Mouse (Mus musculus): Measurements from ENCODE around the gene Thsd4. TPM values are rescaled to one million over a fixed set of nuclear protein-coding genes. Genes with fewer than 3 reads are reported as not detected.

The Thsd4 gene
- polyA plus RNA-seq, 1 experiment from 2014 or later: 9.4 TPM

DNA sequence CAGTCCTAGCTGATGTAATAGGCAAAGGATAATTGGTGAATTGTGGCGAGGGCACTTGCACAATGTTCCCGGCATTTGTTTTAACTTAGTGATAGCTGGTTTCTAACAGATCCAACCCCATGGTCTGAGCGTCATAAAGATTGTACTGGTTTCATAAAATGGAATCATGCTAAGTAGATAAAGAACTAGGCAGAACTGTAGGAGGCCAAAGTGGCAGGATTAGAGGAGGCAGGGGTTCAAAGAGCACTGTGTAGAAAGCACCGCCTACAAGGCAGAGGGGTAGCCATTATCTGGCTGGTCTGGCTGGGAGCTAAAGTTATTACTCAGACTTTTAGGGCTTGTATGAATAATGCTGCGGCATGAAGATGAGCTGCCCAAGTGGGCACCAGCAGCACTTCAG is 185.7 kb downstream of the Thsd4 start:
- Histone ChIP-seq H3K9me3 (no peaks in the 10 kb centered on the region), H3K36me3 (replicated peaks) (no peaks in the 10 kb centered on the region), H3K4me3 (replicated peaks) (no peak overlapping the region), H3K9ac (no peak overlapping the region), H3K4me1 (no peaks in the 10 kb centered on the region), H3K4me2 (no peak overlapping the region), H3K27me3 (no peaks in the 10 kb centered on the region), H3K27ac (no peak overlapping the region)
- WGBS: 84% methylated on average over 5 of the region's 5 CpGs
- ATAC-seq (ENCODE audit: low FRiP score): no peak

DNA sequence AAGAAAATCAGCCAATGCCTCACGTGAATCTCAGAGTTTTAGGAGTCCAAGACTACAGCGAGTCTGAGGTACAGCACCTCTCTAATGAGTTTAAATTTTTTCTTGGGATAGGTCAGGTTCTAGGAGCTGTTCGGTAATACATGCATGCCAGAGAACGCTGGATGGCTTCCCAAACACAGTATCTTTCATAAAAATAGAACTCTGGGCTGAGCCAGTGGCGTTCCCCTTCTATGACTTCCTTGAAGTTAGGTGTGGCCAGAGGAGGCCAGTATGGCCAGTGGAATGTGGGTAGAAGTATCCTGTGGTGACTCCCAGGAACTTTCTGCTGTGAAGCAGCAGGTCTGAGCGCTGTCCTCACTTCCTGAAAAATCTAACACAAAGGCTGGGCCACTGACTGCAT is 186.4 kb downstream of the Thsd4 start:
- H3K4me3 ChIP-seq (replicated peaks): no peak overlapping the region
- no peaks in the 10 kb centered on the region for H3K36me3 ChIP-seq (replicated peaks)
- WGBS: 92% methylated on average over 6 of the region's 6 CpGs
- no peaks in the 10 kb centered on the region for H3K4me1 ChIP-seq
- ATAC-seq (ENCODE audit: low FRiP score): no peak
- no peak overlapping the region for H3K4me2 ChIP-seq
- H3K27me3 ChIP-seq: no peaks in the 10 kb centered on the region
- no peak overlapping the region for H3K27ac ChIP-seq
- no peaks in the 10 kb centered on the region for H3K9me3 ChIP-seq
- no peak overlapping the region for H3K9ac ChIP-seq

DNA sequence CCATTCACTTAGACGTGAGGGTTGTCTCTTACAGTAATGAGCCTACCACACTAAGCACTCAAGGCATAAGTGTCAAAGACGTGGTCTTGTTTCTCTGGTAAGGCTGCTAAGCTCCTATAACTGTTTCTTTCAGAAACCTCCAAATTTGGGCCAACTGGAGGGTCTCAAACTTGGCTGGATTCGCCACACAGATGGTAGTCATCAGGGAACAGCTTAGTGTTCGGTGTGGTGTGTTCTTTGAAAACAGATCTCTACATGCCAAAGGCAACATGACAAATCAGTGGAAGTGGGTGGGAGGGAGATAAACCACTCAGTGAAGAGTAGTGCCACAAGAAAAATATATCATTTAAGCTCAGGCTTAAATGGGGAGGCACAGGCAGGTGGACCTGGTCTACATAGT is 191.9 kb downstream of the Thsd4 start:
- Histone ChIP-seq H3K27ac (no peak overlapping the region), H3K9ac (no peak overlapping the region), H3K9me3 (no peaks in the 10 kb centered on the region), H3K4me1 (no peaks in the 10 kb centered on the region), H3K4me3 (replicated peaks) (no peak overlapping the region), H3K36me3 (replicated peaks) (no peaks in the 10 kb centered on the region), H3K27me3 (no peaks in the 10 kb centered on the region), H3K4me2 (no peak overlapping the region)
- ATAC-seq (ENCODE audit: low FRiP score): no peak
- WGBS: 83% methylated on average over 4 of the region's 4 CpGs

DNA sequence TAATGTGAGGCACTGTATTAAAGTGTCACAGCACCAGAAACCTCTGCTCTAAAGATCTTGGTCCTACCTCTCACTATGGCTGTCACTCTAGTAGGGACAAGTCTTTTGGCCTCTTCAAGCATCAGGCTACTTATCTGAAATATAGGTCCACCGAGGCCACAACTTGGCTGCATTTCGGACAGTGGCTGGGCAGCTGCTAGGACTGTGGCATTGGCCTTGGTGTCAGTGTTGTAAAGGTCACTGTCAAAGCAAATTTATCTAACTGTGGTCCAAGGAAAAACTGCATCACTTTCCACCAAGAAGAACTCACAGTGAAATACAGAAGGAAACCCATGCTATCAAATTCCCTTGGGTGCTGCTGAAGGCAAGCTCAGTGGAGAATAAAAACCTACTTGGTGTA is 197.1 kb downstream of the Thsd4 start:
- H3K27me3 ChIP-seq: no peaks in the 10 kb centered on the region
- H3K36me3 ChIP-seq (replicated peaks): no peaks in the 10 kb centered on the region
- no peak overlapping the region for H3K4me2 ChIP-seq
- H3K9ac ChIP-seq: no peak overlapping the region
- WGBS: 92% methylated on average over 2 of the region's 2 CpGs
- ATAC-seq (ENCODE audit: low FRiP score): no peak
- no peak overlapping the region for H3K4me3 ChIP-seq (replicated peaks)
- H3K27ac ChIP-seq: no peak overlapping the region
- H3K4me1 ChIP-seq: no peaks in the 10 kb centered on the region
- no peaks in the 10 kb centered on the region for H3K9me3 ChIP-seq

DNA sequence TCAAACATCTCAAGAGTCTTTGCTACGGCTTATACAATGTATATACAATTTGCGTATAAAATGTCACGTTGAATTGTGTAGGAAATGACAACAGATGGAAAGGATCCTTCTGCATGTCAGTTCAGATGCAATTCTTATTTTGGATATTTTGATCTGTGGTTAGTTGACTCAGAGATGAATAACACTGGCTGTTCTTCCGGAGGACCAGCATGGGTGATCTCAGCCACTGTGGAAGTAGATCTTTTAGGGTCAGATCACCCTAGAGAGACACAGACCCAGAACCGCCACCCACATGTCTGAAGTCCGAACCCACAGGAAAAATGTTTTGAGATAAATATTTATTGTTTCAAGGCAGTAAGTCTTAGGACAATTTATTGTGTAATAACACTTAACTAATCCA is 198.4 kb downstream of the Thsd4 start:
- WGBS: 95% methylated on average over 6 of the region's 6 CpGs
- H3K4me2 ChIP-seq: no peak overlapping the region

DNA sequence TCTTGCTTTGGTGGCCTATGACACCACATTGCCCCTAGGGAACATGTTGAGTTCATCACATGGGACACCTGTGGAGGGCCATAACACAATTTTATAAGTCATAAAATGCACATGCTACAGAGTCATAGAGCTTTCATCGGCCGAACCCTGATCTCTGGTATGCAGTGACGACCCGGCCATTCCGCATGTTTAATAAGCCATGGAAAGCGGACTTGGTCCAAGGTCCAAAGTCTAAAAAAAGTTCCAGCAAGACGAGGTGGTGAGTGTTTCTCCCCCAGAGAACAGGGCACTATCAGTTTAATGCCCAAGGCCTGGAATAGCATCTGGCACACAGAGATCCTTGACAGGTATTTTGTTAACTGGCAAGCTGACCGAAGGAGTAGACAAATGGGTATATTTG is 204.6 kb downstream of the Thsd4 start:
- H3K4me2 ChIP-seq: no peak overlapping the region
- H3K27ac ChIP-seq: no peak overlapping the region
- H3K36me3 ChIP-seq (replicated peaks): no peaks in the 10 kb centered on the region
- H3K9me3 ChIP-seq: no peaks in the 10 kb centered on the region
- no peak for ATAC-seq (ENCODE audit: low FRiP score)
- H3K4me3 ChIP-seq (replicated peaks): no peak overlapping the region
- no peak overlapping the region for H3K9ac ChIP-seq
- H3K27me3 ChIP-seq: peaks cover 7% of the 10 kb centered on the region; the same call in 1 of the 2 replicates
- H3K4me1 ChIP-seq: peaks cover 7% of the 10 kb centered on the region
- WGBS: 94% methylated on average over 8 of the region's 8 CpGs

More for the DNA sequence above, 198.4 kb downstream of the Thsd4 start:
- Histone ChIP-seq H3K27me3 (no peaks in the 10 kb centered on the region), H3K4me1 (no peaks in the 10 kb centered on the region), H3K9me3 (no peaks in the 10 kb centered on the region), H3K36me3 (replicated peaks) (no peaks in the 10 kb centered on the region), H3K9ac (no peak overlapping the region), H3K4me3 (replicated peaks) (no peak overlapping the region), H3K27ac (no peak overlapping the region)
- ATAC-seq (ENCODE audit: low FRiP score): no peak

DNA sequence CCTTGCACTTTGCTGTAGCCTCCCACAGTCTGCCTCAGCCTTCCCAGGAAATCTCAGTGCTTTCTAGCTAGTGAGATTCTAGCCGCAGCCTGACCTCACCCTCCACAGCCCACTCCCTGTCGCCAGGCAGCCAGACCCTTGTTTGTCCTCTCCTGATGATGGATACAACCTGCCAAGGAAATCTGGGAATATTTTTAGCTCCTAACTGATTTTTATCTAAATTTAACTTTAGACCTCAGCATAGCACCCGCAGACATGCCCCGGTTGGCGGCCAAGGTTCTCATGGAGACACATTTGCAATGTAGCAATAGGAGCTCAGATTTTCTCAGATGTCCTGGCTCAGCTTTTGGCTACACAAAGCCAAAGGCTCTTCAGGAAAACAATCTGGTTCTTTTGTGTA is 205.3 kb downstream of the Thsd4 start:
- Histone ChIP-seq H3K4me2 (no peak overlapping the region), H3K27ac (no peak overlapping the region), H3K4me1 (peaks cover 14% of the 10 kb centered on the region), H3K36me3 (replicated peaks) (no peaks in the 10 kb centered on the region), H3K9me3 (no peaks in the 10 kb centered on the region), H3K9ac (no peak overlapping the region), H3K4me3 (replicated peaks) (no peak overlapping the region), H3K27me3 (peaks cover 7% of the 10 kb centered on the region; the same call in 1 of the 2 replicates)
- WGBS: 90% methylated on average over 5 of the region's 5 CpGs
- no peak for ATAC-seq (ENCODE audit: low FRiP score)

DNA sequence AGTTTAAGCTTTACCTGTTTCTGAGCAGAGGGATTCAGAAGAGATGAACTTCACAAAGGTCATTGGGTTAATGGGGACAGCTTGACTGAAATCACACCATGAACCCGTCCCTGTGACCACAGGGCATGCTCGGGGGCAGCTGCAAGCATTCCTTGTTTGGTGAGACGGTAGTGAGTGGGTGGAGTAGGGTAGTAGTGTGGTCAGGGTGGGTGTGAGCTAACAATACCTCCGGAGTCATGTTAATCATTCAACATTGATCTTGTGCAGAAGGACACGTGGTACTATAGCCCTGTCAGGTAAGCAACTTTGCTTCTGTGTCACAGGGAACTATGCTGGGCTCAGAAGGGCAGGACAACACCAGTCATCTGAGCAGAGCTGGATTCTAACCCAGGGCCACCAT is 206.3 kb downstream of the Thsd4 start:
- Histone ChIP-seq H3K9ac (no peak overlapping the region), H3K27ac (no peak overlapping the region), H3K9me3 (no peaks in the 10 kb centered on the region), H3K36me3 (replicated peaks) (no peaks in the 10 kb centered on the region), H3K4me3 (replicated peaks) (no peak overlapping the region), H3K4me1 (peaks cover 22% of the 10 kb centered on the region), H3K4me2 (no peak overlapping the region), H3K27me3 (peaks cover 7% of the 10 kb centered on the region; the same call in 1 of the 2 replicates)
- ATAC-seq (ENCODE audit: low FRiP score): no peak
- WGBS: 81% methylated on average over 5 of the region's 5 CpGs

DNA sequence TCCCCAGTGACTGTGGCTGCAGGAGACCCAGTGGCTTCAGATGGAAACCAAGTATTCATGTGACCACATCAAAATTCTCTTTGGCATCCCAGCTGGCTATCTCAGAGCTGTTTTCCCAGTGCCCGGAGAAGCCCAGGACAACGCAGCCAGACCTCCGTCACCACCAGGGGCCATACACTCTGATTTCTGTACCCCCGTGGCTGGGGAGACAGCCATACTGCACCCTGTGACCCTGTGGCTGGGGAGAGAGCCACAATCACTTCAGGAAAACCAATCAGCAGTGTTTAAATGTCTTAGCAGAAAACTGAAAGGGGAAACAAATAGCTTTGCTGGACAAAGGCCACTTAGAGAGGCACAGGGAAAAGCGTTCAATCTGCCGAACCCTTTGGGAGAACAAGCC is 208.2 kb downstream of the Thsd4 start:
- peaks cover 7% of the 10 kb centered on the region; the same call in 1 of the 2 replicates for H3K27me3 ChIP-seq
- ATAC-seq (ENCODE audit: low FRiP score): no peak
- no peak overlapping the region for H3K27ac ChIP-seq
- H3K36me3 ChIP-seq (replicated peaks): no peaks in the 10 kb centered on the region
- no peak overlapping the region for H3K4me2 ChIP-seq
- H3K4me1 ChIP-seq: peaks cover 33% of the 10 kb centered on the region
- 61% methylated on average over 6 of the region's 6 CpGs for WGBS
- no peak overlapping the region for H3K9ac ChIP-seq
- no peak overlapping the region for H3K4me3 ChIP-seq (replicated peaks)
- H3K9me3 ChIP-seq: no peaks in the 10 kb centered on the region

DNA sequence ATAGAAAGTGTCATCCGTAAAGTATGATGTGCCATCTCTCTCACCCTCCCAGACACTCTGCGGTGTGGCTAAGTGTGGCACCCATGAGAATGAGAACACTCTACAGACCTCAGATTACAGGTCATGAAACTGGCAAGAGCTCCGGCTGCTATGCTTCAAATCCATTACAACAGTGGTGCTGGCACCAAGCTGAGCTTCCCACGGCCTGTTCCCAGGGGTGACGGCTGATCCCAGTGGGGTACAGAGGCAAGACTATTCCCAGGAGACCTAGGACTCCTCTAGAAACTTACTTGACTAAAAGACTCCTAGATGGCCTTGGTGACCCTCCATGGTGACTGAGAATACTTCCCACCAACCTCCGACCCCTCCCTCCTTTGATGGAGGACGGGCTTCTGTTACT is 209.2 kb downstream of the Thsd4 start:
- Histone ChIP-seq H3K27me3 (peaks cover 7% of the 10 kb centered on the region; the same call in 1 of the 2 replicates), H3K27ac (no peak overlapping the region), H3K9ac (no peak overlapping the region), H3K36me3 (replicated peaks) (no peaks in the 10 kb centered on the region), H3K4me3 (replicated peaks) (no peak overlapping the region), H3K4me2 (no peak overlapping the region), H3K9me3 (no peaks in the 10 kb centered on the region), H3K4me1 (peaks cover 33% of the 10 kb centered on the region)
- ATAC-seq (ENCODE audit: low FRiP score): no peak
- WGBS: 83% methylated on average over 7 of the region's 7 CpGs

DNA sequence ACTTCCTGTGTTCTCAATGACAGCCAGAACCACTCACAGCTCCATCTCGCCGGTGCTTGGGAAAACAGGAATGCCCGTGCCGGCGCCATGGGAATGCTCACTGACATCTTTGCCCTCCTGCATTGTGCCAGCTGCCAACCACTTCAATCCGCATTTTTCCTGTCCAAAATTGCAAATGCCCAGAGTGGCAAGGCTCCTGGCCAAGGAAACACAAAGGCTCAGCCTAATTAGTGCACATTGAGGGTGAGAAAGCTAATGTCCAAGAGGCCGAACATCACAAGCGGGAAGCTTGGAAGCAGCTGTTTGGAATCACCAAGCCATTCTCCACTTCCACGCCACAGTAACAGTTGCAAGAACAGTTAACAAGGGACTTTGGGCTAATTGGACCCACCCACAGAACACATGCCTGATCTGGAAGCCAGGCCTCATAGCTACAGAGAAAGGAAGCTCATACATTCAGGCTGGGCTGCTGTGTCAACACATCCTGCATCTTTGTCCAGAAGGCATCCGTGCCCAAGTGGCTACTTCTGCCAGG is 210.2 kb downstream of the Thsd4 start:
- Histone ChIP-seq H3K27me3 (peaks cover 7% of the 10 kb centered on the region; the same call in 1 of the 2 replicates), H3K9ac (no peak overlapping the region; the same call in 1 of the 2 replicates), H3K4me2 (no peak overlapping the region), H3K27ac (0 out of 2 replicates have a peak overlapping the region, but pooled peaks have one; percentile 19), H3K4me1 (peaks cover 33% of the 10 kb centered on the region), H3K4me3 (replicated peaks) (no peak overlapping the region), H3K9me3 (no peaks in the 10 kb centered on the region), H3K36me3 (replicated peaks) (no peaks in the 10 kb centered on the region)
- ATAC-seq (ENCODE audit: low FRiP score): no peak
- 52% methylated on average over 10 of the region's 10 CpGs for WGBS

DNA sequence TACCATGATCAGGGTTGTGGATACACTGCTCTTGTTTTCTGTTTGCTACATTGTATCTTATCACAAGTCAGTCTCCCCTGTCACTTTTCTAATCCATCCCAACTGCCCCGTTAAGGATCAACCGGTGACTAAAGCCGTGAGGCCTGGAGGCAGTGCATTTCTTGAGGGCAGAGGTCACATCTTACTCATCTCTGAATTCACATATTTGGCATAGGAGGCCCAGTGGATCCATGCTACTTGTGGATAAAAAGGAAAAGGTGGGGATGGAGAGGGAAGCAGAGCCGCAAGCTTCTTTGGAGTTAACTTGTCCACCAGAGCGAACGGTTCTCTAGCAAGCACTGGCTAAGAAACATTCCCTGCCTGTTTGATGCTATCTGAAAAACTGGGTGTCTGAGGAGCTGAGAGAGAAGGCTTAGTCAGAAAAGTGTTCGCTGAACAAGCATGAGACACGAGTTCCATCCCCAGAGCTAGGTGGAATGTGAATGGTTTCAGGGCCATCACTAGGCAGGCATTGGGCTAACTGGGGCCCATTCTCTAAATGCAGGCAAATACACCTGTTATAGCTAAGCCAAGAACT is 211.0 kb downstream of the Thsd4 start:
- 74% methylated on average over 8 of the region's 8 CpGs for WGBS
- peaks cover 33% of the 10 kb centered on the region for H3K4me1 ChIP-seq
- H3K4me3 ChIP-seq (replicated peaks): no peak overlapping the region
- no peaks in the 10 kb centered on the region for H3K9me3 ChIP-seq
- no peak overlapping the region for H3K4me2 ChIP-seq
- no peak overlapping the region for H3K27ac ChIP-seq
- H3K9ac ChIP-seq: no peak overlapping the region
- no peak for ATAC-seq (ENCODE audit: low FRiP score)
- no peaks in the 10 kb centered on the region for H3K36me3 ChIP-seq (replicated peaks)
- H3K27me3 ChIP-seq: peaks cover 7% of the 10 kb centered on the region; the same call in 1 of the 2 replicates

All from forebrain, embryonic 12.5 days (tissue).